Mouse (Mus musculus): ENCODE results near the gene Faf1. TPM values are rescaled to one million over a fixed set of nuclear protein-coding genes. Genes with fewer than 3 reads are reported as not detected.

The Faf1 gene
- total and polyA plus RNA-seq, 2 experiments from 2014 or later: 33.7 to 36.8 TPM

DNA sequence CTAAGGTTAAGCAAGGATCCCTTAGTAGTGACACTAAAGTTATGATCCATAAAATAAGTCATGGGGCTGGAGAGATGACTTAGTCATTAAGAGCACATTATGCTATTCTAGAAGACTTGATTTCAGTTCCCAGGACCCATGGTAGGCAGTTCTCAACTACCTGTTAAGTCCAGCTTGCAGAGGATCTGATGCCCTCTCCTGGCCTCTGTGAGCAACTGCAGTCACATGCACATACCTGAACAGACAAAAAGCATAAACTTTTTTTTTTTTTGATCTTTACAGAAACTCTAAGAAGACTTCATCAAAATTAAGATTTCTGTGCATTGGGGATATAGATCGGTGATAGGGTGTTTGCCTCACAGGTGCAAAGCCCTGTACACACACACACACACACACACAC, 254.1 kb downstream of the Faf1 start:
- no peak for DNase-seq (ENCODE audit: low spot score)
- Histone ChIP-seq H3K4me2 (ENCODE audit: low read depth, low read length, poor library complexity, severe bottlenecking) (no peak overlapping the region), H3K4me3 (ENCODE audit: low read depth, low read length) (no peak overlapping the region), H3K9me3 (ENCODE audit: low read length) (no peaks in the 10 kb centered on the region), H3K27me3 (ENCODE audit: insufficient read depth, low read length) (no peaks in the 10 kb centered on the region), H3K4me1 (ENCODE audit: insufficient read depth, low read length) (no peaks in the 10 kb centered on the region), H3K27ac (ENCODE audit: low read depth, low read length) (no peak overlapping the region), H3K9ac (replicated peaks; ENCODE audit: low read length, poor library complexity, severe bottlenecking) (no peak overlapping the region), H3K36me3 (ENCODE audit: insufficient read depth, low read length) (0 out of 2 replicates have a peak, but pooled peaks cover 2% of the 10 kb centered on the region)
- TF ChIP-seq CTCF (IDR thresholded peaks at IDR 0.05): peak; percentile 32
- no peak for ATAC-seq (ENCODE audit: low FRiP score)
- 100% methylated on average over 1 of the region's 1 CpGs for WGBS

DNA sequence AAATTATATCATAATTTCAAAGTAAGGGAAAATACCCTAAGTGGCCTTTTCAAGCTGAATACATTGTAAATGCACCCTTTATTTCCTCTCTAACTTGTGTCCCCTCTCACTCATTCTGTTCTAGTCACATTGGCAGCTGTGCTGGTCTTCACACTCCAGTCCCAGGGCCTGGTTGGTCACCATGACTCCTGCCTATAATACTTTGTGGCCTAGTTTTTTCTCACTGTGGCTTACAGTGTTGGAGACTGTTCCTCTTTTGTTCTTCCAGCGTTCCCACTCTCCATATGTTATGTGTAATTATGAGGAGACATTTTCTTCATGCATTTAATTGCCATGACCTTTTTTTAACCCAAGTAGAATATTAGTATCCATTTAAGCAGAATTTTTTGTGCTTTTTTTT, 254.5 kb downstream of the Faf1 start:
- Histone ChIP-seq H3K27ac (ENCODE audit: low read depth, low read length) (no peak overlapping the region), H3K4me2 (ENCODE audit: low read depth, low read length, poor library complexity, severe bottlenecking) (no peak overlapping the region), H3K4me3 (ENCODE audit: low read depth, low read length) (no peak overlapping the region), H3K27me3 (ENCODE audit: insufficient read depth, low read length) (no peaks in the 10 kb centered on the region), H3K4me1 (ENCODE audit: insufficient read depth, low read length) (no peaks in the 10 kb centered on the region), H3K9ac (replicated peaks; ENCODE audit: low read length, poor library complexity, severe bottlenecking) (no peak overlapping the region), H3K9me3 (ENCODE audit: low read length) (no peaks in the 10 kb centered on the region), H3K36me3 (ENCODE audit: insufficient read depth, low read length) (0 out of 2 replicates have a peak, but pooled peaks cover 4% of the 10 kb centered on the region)
- no peak for TF ChIP-seq CTCF (IDR thresholded peaks at IDR 0.05)
- ATAC-seq (ENCODE audit: low FRiP score): no peak
- WGBS: 89% methylated on average over 1 of the region's 1 CpGs
- DNase-seq (ENCODE audit: low spot score): no peak

DNA sequence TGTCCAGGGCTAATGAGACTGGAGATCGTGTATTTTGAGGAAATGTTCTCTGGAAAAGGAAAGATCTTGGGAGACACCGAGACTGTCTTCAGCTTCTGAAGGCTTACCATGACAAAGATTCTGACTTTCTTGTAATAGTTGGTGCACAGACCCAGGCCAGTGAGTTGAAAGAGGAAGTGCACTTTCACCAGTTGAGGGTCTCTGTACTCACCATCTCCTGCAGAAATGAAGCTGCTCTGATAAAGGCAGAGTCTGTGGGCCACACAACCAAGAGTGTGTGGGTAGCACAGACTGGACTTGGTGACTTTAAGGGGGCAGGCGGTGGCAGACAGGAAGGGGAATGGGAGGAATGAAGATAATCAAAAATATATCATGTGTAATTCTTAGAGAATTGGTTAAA, 260.2 kb downstream of the Faf1 start:
- no peak for ATAC-seq (ENCODE audit: low FRiP score)
- whole genome bisulfite sequencing: 94% methylated on average over 3 of the region's 3 CpGs
- H3K27me3 ChIP-seq (ENCODE audit: insufficient read depth, low read length): no peaks in the 10 kb centered on the region

DNA sequence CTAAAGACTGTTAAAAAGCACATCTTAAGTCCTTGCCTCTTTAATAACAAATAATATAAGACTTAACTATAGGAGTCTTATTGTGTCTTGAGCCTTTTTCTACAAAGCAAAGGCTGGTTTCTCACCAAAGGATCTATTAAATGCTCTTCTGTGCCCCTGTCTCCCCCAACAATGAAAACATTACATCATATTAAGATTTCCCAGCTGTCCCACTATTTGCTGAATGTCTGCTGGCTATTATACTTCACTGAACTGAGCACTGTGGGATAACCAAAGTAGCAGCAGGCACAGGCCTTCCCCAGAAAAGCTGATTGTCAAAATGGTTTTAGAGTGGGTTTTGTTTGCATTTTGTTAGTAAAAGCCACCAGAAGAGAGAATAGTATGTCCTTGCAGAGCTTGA, 262.9 kb downstream of the Faf1 start:
- Histone ChIP-seq H3K36me3 (ENCODE audit: insufficient read depth, low read length) (0 out of 2 replicates have a peak, but pooled peaks cover 4% of the 10 kb centered on the region), H3K9ac (replicated peaks; ENCODE audit: low read length, poor library complexity, severe bottlenecking) (no peak overlapping the region), H3K27me3 (ENCODE audit: insufficient read depth, low read length) (no peaks in the 10 kb centered on the region), H3K9me3 (ENCODE audit: low read length) (no peaks in the 10 kb centered on the region), H3K4me2 (ENCODE audit: low read depth, low read length, poor library complexity, severe bottlenecking) (no peak overlapping the region), H3K4me1 (ENCODE audit: insufficient read depth, low read length) (no peaks in the 10 kb centered on the region), H3K27ac (ENCODE audit: low read depth, low read length) (no peak overlapping the region), H3K4me3 (ENCODE audit: low read depth, low read length) (no peak overlapping the region)
- TF ChIP-seq CTCF (IDR thresholded peaks at IDR 0.05): no peak
- ATAC-seq (ENCODE audit: low FRiP score) (no peak), DNase-seq (ENCODE audit: low spot score) (no peak)

More for the DNA sequence above, 260.2 kb downstream of the Faf1 start:
- H3K4me3 ChIP-seq (ENCODE audit: low read depth, low read length): no peak overlapping the region
- TF ChIP-seq CTCF (IDR thresholded peaks at IDR 0.05): no peak
- H3K4me2 ChIP-seq (ENCODE audit: low read depth, low read length, poor library complexity, severe bottlenecking): no peak overlapping the region
- no peaks in the 10 kb centered on the region for H3K4me1 ChIP-seq (ENCODE audit: insufficient read depth, low read length)
- H3K9me3 ChIP-seq (ENCODE audit: low read length): no peaks in the 10 kb centered on the region
- H3K27ac ChIP-seq (ENCODE audit: low read depth, low read length): no peak overlapping the region
- no peak overlapping the region for H3K9ac ChIP-seq (replicated peaks; ENCODE audit: low read length, poor library complexity, severe bottlenecking)
- H3K36me3 ChIP-seq (ENCODE audit: insufficient read depth, low read length): 0 out of 2 replicates have a peak, but pooled peaks cover 4% of the 10 kb centered on the region
- DNase-seq (ENCODE audit: low spot score): no peak

DNA sequence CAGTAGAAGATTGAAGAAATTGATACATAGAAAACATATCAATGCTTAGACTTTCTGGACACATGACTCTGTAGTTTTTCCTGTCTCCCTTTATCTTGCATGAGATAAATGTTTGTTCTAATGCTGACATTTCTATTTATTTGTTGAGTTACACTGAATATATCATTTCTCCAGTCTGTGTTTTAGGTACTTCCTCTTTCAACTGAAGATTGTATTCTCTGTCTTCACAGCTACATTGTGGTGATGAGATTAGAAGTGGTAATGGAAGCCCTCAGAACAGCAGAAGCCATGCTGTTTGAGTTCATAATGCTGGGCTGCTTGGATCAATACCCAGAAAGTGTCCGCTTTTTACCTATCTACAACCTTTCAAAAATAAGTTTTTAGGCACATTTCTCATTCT, 269.2 kb downstream of the Faf1 start:
- DNase-seq (ENCODE audit: low spot score) (no peak), ATAC-seq (ENCODE audit: low FRiP score) (no peak)
- Histone ChIP-seq H3K4me1 (ENCODE audit: insufficient read depth, low read length) (no peaks in the 10 kb centered on the region), H3K9ac (replicated peaks; ENCODE audit: low read length, poor library complexity, severe bottlenecking) (no peak overlapping the region), H3K4me2 (ENCODE audit: low read depth, low read length, poor library complexity, severe bottlenecking) (no peak overlapping the region), H3K9me3 (ENCODE audit: low read length) (no peaks in the 10 kb centered on the region), H3K4me3 (ENCODE audit: low read depth, low read length) (no peak overlapping the region), H3K27ac (ENCODE audit: low read depth, low read length) (no peak overlapping the region), H3K27me3 (ENCODE audit: insufficient read depth, low read length) (no peaks in the 10 kb centered on the region), H3K36me3 (ENCODE audit: insufficient read depth, low read length) (no peaks in the 10 kb centered on the region)
- no peak for TF ChIP-seq CTCF (IDR thresholded peaks at IDR 0.05)
- WGBS: 98% methylated on average over 1 of the region's 1 CpGs

DNA sequence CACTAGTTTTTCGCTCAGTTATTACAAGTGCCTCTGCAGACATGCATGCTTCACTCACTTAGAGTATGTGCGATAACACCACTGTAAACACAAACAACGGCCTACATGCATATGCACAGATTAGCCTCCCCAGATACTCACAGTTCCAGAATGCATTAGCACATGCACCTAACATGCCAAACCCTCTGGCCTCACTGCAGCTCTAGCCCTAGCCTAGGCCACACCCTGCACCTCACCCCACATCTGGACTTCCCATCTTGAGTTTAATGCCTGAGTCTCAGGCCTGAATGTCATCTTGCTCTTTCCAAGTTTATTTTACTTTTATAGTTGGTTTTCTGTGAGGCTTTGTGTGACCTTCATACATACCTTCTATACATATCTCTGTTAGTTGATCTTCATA, 272.9 kb downstream of the Faf1 start:
- ATAC-seq (ENCODE audit: low FRiP score): no peak
- Histone ChIP-seq H3K9me3 (ENCODE audit: low read length) (no peaks in the 10 kb centered on the region), H3K9ac (replicated peaks; ENCODE audit: low read length, poor library complexity, severe bottlenecking) (no peak overlapping the region), H3K27ac (ENCODE audit: low read depth, low read length) (no peak overlapping the region), H3K27me3 (ENCODE audit: insufficient read depth, low read length) (no peaks in the 10 kb centered on the region), H3K4me2 (ENCODE audit: low read depth, low read length, poor library complexity, severe bottlenecking) (no peak overlapping the region), H3K4me3 (ENCODE audit: low read depth, low read length) (no peak overlapping the region), H3K4me1 (ENCODE audit: insufficient read depth, low read length) (no peaks in the 10 kb centered on the region), H3K36me3 (ENCODE audit: insufficient read depth, low read length) (no peaks in the 10 kb centered on the region)
- DNase-seq (ENCODE audit: low spot score): no peak
- 92% methylated on average over 3 of the region's 3 CpGs for WGBS
- no peak for TF ChIP-seq CTCF (IDR thresholded peaks at IDR 0.05)
